Mouse (Mus musculus) retina, adult 2 months (tissue): ENCODE results near the gene Tom1l2.

Source experiments
- DNase-seq: peaks from one replicate; pipeline ENCODE4 v3.0.0-alpha.2; 2012; ENCODE audit warnings: low read depth, low spot score

The Tom1l2 gene

DNA sequence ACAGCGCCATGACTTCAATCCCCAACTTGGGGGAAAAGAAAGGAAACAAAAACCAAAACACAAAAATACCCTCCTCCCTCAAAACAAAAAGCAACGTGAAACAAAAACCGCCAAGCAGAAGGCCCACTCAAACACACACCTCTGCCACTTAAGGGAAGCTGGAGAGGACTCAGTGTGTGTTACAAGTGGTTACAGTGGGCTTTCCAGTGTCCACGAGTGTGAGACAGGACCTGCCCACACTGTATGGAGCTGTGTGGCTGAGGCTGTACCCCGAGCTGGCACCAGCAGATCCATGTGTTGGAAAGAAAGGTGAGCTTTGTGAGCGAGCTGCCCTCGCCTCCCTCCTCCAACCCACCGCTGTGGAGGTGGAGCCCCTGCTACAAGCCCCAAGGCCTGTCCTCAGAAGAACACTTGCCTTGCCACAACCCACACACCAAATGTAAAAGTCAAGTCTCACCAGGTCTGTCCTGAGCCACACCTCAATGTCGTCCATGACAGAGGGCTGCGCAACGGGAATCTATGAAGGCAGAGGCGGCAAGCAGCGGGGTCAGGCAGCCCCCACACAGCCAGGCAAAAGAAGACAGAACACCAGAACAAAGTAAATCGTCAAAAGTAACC is 120.2 kb downstream of the Tom1l2 start:
- DNase-seq = no peak

DNA sequence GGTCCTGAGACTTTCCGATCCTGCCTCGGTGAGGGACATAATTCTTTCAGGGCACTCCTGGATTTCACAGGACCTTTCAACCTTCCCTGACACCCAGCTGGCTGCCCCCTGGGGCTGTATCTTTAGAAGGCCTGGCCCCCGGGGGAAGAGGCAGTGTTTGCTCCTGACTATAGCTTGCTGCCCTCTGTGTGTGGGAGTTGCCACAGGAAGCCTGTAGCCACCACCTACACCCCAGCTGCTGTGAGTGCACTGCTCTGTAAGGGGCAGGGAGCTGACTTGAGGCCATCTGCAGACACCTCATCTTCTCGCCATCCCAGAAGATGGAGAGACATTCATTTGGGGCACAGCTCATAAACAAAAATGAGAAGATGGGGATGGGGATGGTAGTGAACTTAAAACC is 120.8 kb downstream of the Tom1l2 start:
- DNase-seq = no peak

GRCm38 (mm10) chr11:60231326-60231725 is 121.4 kb downstream of the Tom1l2 start:
- no peak for DNase-seq

- no peak for DNase-seq
Observed at GRCm38 (mm10) chr11:60230512-60230911, 122.2 kb downstream of the Tom1l2 start.

- DNase-seq = no peak
Observed at GRCm38 (mm10) chr11:60229821-60230220, 122.9 kb downstream of the Tom1l2 start.

GRCm38 (mm10) chr11:60228525-60228924 is 124.2 kb downstream of the Tom1l2 start:
- no peak for DNase-seq

DNA sequence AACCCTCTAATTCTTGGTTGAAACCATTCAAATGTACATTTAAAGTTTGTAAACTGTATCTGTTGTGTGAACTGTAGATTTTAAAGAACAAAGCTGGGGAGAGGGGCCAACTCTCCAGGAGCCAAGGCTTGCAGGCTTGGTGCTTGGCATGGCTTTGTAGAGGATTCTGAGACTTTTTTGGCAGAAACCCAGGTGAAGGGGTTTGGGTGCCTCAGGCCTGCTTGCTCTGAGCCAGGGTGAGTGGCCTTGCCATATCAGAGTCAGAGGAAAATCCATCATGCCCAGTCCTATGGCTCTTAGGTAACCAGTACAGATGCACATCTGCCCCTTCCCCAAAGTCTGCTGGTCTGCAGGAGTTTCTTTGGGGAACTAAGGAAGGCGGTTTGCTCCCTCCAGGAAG is 126.8 kb downstream of the Tom1l2 start:
- no peak for DNase-seq

DNA sequence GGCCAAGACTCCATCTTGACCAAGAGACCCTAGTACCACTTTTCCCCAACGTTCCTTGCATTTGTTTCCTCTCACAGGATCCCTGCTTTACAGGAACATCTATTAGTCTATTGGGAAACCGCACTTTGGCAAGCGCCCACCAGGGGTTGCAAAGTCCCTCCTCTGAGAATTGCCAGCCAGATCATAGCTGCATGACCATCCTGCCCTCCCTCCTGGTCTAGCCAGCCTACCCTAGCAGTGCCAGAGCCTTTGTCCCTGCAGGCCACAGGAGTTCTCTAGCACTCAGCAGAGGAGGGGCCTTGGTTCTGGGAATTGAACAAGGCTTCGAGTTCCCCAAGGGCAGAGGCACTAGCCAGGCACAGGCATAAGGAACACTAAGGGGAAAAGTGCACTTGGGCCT is 128.0 kb downstream of the Tom1l2 start:
- no peak for DNase-seq

DNA sequence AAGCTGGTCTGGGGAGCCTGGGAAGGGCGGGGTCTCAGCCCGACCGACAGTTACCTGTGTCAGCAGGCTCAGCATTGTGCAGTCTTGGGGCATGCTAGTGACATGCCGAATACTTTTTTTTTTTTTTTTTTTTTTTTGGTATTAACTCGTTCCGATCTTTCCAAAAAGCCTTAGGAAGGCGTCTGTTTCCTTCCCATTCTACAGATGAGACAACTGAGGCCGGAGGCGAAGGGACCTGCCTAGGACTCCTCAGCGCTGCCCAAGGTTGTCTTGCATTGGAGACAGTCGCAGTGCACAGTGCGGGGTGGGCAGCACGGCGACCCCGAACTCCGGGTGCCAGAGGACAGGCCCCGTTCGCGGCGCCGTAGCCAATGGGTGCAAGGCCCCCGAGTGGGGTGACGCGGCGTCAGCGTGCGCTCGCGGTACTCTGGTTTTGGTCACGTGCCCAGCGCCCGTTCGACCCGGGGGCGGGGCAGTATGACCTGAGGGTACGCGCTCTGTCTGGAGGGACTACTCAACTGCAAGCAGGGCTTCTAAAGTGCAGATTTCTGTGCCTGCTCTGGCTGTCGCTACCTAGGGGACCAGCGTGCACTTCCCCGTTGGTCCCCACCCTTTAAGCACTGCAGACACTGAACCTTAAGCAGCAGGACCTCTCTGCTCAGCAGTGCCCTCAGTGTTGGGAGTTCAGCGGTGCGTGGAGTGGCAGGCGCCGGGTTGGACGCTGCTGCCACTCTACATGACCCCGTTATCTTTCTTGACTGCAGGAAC is 130.1 kb downstream of the Tom1l2 start, which contains the start of gene Srebf1:
Gene Srebf1 (minus strand): TSS at position 113 of the 768 bp plus-strand sequence.
- peak; percentile 50 for DNase-seq

- no peak for DNase-seq
Observed at GRCm38 (mm10) chr11:60222085-60222468, 130.6 kb downstream of the Tom1l2 start.

DNA sequence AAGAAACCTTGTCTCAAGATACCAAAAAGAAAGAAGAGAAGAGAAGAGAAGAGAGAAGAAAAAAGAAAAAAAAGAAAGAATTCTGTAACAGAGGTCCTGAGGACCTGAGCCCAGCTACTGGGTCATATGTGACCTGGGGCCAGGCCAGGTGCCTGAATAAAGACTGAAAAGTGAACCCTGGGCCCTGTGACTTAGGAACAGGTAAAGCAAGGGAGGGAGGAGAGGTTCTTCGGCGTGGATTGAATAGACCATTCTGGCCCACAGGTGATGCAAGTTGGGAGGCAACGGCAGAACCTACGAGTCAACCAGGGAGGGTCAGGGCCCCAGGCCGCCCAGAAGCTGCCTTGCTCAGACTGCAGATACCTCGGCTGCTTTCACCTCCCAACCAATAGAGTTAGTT is 131.3 kb downstream of the Tom1l2 start:
- DNase-seq = no peak

DNA sequence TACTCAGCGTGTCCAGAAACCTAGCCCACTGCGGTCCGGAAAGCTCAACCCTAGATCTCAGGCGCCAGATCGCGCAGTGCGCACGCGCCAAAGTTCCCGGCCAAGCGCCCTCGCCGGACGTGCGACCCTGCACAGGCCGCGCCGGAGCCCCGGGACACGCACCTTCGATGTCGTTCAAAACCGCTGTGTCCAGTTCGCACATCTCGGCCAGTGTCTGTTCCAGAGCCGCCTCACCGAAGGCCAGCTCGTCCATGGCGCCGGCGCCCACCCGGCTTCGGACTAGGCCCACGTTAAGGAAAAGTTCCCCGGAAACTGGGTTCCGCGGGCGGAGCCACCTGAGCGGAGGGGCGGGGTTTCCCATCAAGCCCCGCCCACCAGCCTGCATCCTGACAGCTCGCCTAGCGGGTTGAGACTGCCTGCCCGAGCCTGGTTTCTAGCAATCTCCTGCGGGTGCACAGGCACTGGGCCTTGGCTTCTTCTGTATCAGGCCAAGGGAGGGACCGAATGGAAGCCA is 132.4 kb downstream of the Tom1l2 start:
- peak; percentile 81 for DNase-seq

DNA sequence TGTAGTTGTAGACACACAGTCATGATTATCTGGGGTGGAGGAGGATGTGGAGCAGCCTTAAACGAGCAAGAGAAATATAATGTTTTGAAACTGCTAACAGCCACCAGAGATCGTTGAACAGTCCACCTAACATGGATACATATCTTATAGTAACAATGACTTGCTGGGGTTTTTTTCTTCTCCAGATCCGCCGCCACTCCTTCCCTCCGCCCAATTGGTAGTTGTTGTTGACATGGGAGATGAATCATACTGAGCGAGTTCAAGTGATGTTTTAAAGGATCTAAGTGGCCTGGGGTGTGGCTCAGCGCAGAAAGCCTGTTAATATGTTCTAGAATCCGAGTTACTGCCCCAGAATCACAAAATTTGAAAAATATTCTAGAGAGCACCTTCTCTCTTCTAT is 133.1 kb downstream of the Tom1l2 start:
- DNase-seq = no peak

DNA sequence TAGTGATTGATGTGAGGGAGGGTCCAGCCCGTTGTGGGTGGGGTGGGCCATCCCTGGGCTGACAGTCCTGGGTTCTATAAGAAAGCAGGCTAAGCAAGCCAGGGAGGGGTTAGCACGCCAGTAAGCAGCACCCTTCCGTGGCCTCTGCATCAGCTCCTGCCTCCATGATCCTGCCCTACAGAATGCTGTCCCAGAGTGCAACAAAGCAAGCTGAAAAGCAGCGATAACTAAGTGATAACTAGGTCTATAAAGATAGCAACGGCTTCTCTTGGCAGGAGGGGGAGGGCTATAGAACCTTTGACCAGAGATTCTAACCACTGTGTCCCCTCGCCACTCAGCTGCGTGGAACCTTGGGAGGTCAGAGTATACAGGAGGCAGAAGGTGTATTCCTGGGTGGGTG is 135.2 kb downstream of the Tom1l2 start:
- DNase-seq = no peak

GRCm38 (mm10) chr11:60216671-60217070 is 136.0 kb downstream of the Tom1l2 start:
- DNase-seq = no peak

DNA sequence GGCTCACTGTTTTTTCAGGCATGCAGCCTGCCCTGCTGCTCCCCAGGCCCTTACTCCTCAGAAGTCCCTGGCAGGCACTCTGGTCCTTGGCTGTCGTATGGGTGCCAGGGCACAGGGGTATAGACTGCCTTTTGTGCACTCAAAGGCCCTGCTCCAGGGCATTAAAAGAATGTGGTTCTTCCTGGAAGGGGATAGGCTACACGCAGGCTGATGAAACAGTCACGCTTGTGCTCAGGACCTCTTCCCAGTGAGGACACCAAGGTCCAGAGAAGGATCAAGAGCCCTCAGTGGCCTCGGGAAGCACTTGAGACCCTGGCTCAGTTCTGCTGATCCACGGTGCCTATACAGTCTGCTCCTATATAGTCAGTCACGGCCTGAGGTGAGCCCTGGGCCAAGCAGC is 139.4 kb downstream of the Tom1l2 start:
- no peak for DNase-seq

DNA sequence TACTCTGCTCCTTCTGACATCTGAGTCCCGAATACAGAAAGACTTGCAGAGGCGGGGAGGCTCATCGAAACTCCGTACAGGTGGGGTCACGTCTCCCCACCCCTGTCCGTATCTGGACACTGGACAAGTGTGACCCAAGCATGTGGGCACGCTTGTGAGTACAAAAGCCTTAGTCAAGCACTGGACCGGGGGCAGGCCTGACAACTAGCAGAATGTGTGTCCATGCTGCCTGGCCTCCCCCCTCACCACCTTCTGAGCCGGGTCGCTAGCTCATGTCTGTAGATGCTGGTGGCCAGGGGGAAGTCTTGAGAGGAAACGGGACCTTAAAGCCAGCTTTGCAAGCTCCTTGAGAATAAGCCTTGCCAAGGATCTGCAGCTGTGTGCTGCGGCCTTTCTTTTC is 140.9 kb downstream of the Tom1l2 start:
- no peak for DNase-seq

DNA sequence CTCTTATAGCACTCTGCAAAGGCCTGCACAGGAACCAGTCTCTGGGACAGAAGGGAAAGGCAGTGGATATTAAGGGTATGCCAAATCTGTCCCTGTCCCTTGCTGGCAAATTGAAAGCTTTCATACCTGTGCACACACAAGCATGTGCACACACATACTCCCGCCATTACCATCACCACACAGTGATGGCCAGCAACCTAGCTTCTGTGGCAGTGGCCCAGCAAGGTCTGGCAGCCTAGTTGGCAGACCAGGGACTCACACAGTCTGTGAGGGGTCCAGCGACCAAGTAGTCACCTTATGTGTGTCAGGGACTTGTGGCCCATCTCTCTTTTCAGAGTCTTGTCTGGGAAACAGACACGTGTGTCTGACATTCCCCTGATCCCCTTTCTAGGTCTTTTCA is 141.6 kb downstream of the Tom1l2 start:
- DNase-seq = no peak

DNA sequence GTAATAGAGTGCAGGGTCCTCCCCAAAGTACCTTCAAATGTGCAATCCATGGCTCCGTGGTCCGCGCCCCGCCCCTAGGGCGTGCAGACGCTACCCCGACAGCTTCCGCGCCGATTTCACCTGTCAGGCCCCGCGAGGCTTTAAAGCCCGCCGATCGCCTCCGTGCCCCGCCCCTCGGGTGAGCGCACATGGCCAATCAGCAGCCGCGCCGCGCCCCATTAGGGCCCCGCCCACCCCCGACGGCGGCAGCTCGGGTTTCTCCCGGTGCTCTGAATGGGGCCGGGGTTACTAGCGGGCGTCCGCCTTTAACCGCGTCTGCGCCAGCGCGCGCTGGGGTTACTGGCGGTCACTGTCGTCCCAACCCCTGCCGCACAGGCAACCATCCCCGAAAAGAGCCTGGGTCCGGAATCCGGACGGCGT is 142.4 kb downstream of the Tom1l2 start:
- peak; percentile 78 for DNase-seq

DNA sequence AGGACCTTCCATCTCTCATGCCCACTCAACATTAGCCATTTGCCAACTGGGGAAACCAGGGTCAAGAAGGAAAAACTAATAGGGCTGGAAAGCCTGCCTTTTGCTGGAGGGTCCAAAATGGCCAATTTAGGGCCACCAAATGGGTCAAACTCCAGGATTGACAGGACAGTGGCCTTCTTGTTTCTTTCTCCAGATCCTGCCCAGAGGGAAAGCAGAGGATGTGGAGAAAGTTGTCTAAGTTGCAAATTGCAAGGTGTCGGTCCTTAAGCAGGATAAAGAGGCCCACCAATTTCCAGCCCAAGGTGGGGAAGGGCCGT is 142.8 kb downstream of the Tom1l2 start:
- DNase-seq = no peak

DNA sequence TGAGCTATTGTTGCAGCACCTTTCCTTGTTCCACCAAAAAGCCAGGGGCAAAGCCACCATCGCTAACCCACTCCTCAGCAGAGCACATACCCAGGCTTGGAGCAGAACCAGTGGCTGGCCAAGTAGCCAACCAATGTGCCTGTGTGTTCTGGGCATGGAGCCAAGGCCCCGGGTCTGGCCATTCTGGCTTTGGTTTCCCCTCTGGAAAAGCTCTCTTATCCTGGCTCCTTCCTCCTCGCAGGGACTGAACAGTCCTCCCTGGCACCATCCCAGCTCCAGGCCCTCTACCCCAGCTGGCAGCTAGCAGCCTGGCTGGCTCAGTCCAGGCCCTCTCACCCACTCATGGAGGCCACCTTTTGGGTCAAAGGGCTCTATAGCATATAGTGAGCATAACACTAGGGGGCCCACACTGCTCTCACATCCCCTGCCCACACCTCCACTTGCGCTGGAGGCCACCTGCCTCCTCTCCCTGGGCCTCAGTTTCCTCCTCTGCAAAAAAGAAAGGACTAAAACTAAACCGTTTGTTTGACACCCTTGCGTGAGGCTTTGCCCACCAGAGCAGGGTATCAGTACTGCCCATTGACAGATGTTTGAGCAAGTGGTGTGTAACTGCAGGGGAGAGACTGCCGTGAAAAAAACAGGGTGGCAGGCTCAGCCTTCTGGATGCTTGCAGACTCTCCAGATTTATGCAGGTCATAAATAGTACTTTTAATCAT is 143.3 kb downstream of the Tom1l2 start:
- no peak for DNase-seq

DNA sequence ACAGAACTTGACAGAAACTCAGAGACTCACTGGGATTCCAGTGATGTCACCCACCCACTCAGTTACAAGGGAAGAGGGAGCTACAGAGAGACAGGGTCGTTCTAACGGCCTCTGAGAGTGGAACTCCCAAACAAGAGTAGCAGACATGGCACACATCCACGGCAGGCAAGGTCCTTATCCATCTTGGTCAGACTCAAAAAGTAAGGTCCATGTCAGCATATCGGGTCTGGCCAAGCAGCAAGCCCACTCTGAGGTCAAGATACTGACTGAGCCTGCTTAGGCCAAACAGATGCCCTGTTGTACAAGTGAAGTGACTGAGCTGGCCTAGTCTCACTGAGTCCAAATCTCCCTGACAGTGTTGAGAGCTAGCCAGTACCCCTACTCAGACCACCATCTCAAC is 144.0 kb downstream of the Tom1l2 start:
- no peak for DNase-seq

- no peak for DNase-seq
Observed at GRCm38 (mm10) chr11:60208201-60208600, 144.5 kb downstream of the Tom1l2 start.
